Mouse (Mus musculus) left cerebral cortex, postnatal 10 days (tissue): ENCODE measurements around the gene Incenp. TPM values are rescaled to one million over a fixed set of nuclear protein-coding genes. Genes with fewer than 3 reads are reported as not detected.
A peak's percentile ranks its signal among the peaks of the same experiment; 100 is the strongest.
"Not testable (repeated sequence)": the region's sequence is repeated elsewhere in the genome, so short reads cannot be mapped to it uniquely, and the experiment has no call there.

ENCODE experiments used
- DNase-seq, 2 experiments: peaks; one replicate each; pipeline ENCODE4 v3.0.0; 2021 to 2022; ENCODE audit warnings: low spot score in 2 of 2, mixed read lengths in 1 of 2; ENCODE audit errors: extremely low spot score in 1 of 2
- intact Hi-C: fragments of 180-260 bp; cut with DNase I; formaldehyde crosslinking; loops from one replicate; pipeline ENCODE4 v1.15.1; 2025
- total RNA-seq, 2 experiments: library from RNA; stranded (reverse); gene quantifications; 2 replicates each; pipeline ENCODE4 v1.2.3; 2021

The Incenp gene
- total RNA-seq = 10 to 100 TPM; 16.8 to 18.0 TPM

DNA sequence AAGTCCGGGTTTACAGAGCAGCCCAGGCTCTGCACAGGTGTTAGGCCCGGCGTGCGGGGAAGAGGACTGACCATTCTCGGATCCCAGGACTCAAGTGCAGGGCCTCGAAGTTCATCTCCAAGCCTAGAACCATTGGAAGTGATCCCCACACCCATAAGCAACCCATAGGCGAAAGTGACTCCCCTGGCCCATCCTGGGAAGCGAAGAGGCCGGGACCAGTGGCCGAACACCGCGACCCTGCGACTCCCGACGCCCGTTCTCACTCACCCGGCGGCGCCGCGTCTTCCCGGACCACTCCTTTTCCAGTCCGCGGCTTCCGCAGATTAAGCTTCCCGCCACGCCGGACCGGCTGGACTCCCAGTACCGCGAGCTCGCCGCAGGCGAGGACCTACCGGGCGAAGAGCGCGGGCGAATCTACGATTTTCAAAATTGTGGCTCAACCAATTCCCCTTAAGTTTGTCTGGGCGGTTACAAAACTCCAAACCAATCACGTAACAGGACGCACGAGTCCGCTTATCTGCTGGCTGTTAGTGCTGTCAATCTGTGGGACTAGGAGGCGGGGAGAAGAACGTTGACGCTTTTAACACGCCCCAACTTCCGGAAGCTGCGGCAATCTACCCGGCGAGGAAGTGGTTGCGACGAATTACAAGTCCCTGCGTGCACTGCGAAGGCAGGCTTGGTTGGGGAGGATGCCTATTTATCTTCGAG lies at the start of gene Incenp:
Gene Incenp, minus strand, starts transcription at position 480 of the 708 bp plus-strand sequence.
- DNase-seq = peak; percentile 94 to 96
- intact Hi-C loops = no loop called here

DNA sequence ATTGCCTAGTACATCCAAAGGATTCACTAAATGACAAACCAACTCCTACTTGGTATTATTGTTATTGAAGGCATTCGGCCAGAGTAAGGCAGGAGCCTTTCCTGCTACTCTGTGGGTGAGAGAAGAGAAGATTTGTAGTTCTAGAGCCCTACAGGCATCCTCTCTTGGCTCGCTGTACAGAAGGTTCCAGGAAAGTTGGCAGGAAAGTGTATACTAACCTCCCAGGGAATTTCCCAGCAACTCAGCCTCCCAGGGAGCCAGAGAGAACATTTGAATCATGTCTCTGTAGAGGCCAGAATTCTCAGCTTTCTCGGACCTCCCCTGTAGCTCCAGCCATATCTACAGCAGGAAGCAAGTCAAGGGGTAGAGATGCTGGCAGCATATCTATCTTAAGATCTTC lies 47.6 kb upstream of the Incenp start:
- DNase-seq = peak; percentile 36 to 61
- intact Hi-C loops = no loop called here

DNA sequence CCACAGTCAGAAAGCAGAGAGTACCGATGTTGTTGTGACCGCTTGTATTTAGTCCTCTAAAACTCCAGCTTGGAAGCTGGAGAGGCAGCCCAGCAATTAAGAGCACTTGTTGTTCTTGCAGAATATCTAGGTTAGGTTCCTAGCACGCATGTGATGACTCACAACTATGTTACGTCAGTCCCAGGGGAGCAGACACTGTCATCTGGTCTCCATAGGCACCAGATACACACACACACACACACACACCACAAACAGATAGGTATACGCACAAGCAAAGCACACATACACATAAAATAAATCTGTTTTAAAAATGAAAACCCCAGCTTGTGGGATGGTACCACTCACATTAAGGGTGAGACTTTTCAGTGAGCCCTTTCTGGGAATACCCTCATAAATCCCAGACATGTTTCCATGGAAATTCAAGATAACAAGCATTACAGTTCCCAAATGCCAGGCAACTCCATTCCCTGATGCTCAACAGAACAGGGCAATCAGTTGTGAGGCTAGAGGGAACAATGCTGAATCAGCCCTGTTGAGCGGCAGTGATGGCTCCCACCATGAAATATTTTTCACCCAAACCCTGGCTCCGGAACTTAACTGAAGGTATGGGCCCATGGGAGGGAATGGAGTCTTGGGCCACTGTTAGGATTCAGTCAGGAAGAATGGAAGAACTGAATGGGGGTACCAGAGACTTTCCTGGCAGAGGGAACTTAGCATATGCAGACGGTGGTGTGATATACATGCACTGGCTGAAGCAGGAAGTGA lies 46.6 kb upstream of the Incenp start:
- DNase-seq = no peak
- intact Hi-C loops = no loop called here

DNA sequence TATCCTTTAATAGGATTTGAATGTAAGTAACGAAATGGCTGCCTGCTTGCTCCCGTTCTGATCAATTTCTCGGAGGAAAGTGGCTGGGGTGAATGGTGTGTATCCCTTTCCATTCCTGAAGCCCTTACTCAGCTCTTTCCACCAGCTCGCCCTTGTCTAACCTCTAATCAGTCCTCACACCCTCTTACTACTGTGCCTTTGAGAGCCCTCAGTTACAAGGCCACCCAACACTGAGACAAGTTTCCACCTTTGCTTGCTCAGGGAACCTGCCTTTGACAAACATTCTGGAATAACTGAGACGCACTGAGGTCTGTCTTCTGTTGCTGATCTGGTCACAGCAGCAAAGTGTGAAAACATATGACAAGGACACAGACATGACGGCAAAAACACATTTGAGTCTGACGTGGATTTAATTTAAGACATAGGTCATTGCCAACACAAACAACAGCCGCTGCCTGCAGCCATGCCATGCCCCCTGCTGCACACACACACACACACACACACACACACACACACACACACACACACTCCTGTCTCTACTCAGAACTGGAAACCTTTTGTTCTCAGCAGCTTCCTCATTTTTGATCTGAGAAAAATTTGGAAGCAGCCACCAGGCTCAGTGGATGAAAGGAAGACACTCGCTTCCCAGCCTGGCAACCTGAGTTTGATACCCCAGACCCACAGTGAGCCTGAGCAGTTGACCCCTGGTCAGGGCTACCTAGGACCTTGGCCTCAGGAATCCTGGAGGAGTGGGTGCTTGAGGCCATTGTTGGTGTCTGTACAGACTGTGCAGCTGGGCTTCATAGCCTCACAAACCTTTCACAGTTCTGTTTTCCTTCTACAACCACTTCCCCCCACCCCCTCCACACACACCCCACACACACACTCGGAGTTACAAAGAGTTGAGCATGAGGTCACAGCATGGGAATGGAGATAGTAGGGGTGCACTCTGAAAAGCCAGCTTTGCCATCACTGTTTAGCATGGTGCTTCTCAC lies 43.5 kb upstream of the Incenp start:
- intact Hi-C loops = no loop called here
- DNase-seq = peak in 1 of 2 experiments; percentile 54

DNA sequence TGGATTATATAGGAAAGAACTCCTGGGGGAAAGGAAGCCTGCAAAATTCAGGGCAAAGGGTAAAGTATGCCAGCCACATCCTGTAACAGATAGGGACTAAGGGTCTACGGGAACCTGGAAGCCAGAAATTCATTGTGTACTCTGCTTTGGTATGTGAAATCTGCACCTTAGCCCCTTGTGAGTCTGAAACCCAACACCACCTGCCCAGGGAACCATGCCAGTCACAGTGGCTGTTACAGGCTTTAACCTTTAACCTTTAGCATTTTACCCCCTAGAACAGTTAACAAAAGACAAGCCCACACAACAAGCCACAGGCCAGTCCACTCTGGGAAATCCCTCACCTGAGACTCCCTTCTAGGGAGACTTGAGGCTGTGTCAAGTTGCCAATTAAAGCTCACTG lies 42.5 kb upstream of the Incenp start:
- intact Hi-C loops = no loop called here
- DNase-seq = no peak

DNA sequence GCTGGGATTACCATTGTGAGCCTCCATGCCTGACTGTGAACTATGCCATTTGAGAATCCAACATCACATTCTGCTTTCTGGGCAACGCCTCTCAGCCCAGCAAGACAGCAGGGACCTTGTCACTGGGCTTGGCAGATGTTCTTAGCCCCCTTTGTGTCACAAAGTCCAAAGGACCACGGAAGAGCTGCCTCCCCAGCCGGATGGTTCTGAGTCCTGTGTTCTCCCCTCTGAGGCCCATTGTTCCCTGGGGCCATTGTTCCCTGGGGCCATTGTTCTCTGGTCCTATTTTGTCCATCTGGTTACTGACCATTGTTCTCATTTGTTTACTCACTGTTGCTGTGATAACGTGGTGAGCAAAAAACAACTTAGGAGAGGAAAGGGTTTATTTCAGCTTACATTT lies 41.6 kb upstream of the Incenp start:
- intact Hi-C loops = no loop called here
- no peak for DNase-seq

DNA sequence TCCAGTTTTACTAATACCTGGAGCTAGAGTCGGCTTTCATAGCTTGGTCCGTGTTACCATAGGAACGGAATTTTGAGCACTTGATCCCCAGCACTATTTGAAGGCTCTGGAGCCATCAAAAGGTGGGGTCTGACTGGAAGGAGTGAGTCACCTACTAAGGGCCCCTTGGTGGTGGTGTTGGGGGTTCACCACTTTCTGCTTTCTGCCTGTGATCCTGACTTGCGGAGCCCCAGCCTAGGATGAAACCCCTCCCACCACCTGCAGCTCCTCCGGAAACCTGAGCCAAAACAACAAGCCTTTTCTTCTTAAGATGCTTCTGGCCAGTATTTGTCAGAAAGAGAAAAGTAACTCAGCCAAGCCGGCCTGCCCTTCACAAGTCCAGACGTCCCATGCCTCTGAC lies 40.5 kb upstream of the Incenp start:
- intact Hi-C loops = no loop called here
- DNase-seq = no peak

DNA sequence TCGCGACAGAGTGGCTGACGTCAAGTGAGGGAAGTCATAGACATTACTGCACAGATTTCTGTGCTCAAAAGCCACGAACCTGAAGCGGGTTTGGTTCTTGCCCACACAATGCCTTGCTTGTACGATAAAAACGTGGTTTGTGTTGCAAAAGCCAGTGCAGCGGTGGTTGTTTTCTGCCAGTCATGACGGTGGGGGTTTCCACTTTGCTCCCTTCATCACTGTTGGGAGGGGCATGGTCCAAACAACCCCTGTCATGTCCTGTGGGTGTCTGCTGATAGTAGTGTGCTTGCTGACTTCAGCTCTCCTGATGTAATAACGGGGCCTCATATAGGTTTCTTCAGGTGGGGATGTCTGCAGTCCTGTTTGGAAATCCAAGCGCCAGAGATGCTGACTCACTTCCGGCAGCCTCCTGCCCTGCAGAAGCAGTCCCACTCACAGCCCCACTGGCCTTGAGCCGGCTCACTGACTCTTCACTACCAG lies 39.5 kb upstream of the Incenp start:
- DNase-seq = no peak
- intact Hi-C loops = no loop called here

DNA sequence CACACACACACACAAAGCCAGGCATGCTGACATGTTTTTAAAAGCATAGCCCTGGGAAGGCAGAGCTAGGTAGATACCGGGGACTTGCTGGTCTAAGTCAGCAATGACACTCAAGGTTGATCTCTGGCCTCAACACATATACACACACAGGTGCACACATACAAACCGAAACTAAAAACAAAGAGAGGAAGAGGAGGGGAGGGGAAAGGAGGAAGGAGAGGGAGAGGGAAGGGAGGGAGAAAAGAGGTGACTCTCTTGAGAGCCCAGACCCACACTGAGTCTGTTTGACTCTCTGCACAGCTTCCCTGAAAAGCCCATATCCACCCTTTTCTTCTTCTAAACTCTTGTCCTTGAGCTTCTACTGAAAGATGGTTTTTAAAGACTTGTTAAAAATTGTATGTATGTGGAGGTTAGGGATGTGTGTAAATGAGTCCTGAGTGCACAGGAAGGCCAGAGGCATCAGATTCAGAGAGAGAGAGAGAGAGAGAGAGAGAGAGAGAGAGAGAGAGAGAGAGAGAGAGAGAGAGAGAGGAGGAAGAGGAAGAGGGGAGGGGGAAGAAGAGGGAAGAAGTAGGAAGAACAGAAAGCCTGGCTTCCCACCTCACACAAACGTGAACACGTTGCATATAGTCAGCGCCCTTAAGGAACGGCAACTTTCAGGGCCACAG lies 38.9 kb upstream of the Incenp start:
- intact Hi-C loops = no loop called here
- no peak for DNase-seq

DNA sequence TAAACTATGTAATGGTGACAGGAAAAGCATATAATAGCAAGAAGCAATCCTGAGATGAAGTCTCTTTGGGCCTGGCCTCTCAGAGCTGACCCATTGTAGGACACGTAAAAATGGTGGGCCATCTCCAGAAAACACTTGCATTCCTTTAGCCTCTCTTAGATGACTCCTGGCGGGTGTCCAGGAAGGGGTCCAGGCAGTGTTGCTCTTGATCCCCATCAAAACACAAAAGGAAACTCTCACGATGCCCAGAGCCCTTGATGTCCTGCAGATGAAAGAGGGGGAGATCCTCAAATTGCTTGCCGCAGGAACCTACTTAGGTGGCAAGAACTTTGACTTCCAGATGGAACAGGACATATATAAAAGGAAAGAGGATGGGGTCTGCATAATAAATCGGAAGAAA lies 38.1 kb upstream of the Incenp start:
- DNase-seq = peak in 1 of 2 experiments; percentile 56
- intact Hi-C loops = no loop called here

DNA sequence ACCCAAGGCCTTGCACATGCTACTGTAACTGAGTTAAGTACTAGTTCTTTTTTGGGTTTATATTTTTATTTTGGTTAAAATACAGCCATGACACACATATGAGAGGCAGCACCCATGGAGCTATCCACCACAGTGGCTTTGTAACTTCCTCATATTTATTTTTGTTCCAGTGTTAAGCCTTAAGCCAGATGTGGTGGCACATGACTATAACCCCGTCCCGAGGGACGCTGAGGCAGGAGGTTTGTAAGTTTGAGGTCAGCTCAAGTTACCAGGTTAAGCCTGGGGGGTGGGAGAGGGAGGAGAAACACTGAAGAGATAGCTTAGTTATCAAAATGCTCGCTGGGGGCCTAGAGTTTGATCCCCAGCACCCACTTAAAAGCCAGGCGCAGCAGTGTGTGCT lies 37.2 kb upstream of the Incenp start:
- intact Hi-C loops = no loop called here
- no peak for DNase-seq

DNA sequence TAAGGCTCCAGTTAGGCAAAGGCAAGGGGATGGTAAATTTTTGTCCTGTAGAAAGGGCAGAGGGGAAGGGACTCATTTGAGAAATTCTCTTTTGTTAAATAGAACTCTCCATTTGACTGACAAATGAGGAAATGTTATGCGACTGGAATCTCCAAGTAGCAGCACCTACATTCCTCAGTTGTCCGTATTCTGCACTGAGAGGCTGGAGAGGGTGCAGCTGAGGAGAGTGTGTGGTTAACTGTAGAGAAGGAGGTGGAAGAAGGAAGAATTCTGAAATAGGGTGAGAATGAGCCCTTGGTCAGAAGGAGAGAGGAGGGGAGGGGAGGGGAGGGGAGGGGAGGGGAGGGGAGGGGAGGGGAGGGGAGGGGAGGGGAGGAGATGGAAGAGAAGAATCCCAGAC lies 34.6 kb upstream of the Incenp start:
- DNase-seq = no peak
- intact Hi-C loops = no loop called here

DNA sequence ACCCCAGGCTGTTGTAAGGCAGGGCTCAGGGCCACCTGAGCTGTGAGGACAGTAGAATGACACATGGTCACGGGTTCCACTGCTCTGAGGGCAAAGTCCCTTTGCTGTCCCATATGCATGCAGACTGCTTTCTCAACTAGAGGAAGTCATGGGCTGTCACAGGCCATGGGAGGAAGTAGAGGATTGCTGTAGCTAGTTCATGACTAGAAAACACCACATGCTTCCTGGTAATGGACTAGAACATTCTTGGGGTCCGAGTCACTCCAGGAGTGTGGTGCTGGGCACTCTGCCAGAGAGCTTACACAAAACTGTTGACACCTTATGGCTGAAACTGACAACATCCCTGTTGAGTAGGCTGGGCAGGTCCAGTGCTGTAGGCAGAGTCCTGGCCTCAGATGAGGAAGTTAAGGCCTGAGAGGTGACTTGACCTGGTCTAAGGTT lies 31.8 kb upstream of the Incenp start:
- intact Hi-C loops, DNase-seq: not testable (repeated sequence)

DNA sequence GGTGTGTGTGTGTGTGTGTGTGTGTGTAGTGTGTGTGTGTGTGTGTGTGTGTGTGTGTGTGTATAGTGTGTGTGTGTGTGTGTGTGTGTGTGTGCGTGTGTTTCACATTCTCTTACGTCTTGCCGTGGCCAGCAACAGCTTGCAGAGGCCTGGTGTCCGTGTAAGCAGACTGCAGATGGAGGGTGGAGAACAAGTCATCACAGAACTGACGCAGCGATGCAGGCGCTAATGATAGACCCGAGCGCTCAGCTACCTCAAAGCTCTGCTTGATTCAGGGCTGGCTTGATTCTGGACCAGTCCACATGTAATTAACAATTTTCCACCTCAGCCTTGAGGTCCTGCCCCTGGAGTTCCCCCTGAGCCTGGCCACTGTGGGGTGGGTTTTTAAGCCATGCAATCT lies 28.7 kb upstream of the Incenp start:
- intact Hi-C loops = no loop called here
- DNase-seq = no peak

DNA sequence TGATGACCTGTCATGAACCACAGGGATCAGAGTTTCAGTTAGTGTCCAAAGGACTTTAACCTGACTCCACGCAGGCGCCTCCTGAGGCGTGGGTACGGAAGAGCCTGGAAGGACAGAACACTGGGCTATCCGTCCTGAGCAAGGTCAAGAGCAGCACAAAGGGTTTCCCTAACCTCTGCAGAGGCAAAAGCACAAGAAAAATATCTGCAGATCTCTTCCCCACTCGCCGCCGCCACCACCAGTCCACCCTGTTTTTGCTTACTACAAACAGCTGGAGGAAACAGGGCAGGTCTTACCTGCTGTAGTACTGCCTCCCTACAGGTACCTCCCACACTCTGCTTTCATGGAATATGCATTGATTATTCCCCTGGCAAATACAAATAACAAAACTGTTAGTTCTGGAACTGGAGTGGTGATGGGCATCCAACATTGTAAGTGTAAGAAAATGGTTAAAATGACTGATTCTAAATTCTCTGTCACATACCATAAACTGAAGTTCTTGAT lies 25.5 kb upstream of the Incenp start:
- intact Hi-C loops = no loop called here
- no peak for DNase-seq

DNA sequence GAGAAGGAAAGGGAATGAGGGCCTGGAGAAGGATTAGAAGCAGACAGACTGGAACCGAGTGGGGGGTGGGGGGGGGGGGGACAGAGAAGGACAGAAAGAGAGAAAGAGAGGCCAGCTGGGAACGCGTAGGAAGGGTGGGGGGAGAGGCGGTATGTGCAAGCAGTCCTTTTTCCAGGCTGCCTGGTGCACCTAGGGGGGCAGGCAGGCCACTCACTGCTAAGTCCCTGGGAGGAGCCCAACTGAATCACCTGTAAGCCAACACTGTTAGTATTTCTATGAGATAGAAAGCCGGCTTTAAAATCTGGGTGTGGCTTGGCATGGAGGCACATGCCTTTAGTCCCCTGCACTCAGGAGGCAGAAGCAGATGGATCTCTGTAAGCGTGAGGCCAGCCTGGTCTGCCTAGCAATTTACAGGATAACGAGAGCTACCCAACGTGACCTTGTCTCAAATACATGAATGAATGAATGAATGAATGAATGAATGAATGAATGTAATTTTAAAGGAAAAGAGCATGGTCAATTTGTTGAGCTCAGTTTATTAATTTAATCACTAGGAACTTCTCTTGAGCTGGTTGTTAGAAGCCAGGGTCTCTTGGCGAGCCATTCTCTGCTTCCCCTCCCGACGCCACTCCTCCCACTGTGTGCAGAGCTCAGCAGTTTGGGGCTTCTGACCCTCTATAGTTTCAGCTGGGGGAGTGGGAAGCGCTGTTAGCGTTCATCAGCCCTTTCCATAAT lies 24.9 kb upstream of the Incenp start:
- DNase-seq = no peak
- intact Hi-C loops = no loop called here

DNA sequence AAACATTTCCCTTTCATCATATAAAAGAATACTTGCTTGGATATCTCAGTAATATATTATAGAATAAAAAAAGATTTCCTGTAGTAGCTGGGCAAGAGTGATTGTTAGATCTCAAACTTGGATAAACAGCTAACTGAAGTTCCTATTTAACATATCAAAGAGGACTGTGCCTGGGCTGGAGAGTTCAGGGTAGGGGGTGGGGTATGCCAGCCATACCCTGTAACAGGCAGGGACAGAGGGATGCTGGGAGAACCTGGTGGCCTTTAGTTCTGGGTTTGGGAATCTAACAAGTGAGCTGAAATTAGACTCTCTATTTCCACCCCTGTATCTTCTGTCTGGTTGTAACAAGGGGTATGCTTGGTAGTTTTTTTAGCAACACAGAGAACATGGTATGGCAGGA lies 23.7 kb upstream of the Incenp start:
- no peak for DNase-seq
- intact Hi-C loops = no loop called here

DNA sequence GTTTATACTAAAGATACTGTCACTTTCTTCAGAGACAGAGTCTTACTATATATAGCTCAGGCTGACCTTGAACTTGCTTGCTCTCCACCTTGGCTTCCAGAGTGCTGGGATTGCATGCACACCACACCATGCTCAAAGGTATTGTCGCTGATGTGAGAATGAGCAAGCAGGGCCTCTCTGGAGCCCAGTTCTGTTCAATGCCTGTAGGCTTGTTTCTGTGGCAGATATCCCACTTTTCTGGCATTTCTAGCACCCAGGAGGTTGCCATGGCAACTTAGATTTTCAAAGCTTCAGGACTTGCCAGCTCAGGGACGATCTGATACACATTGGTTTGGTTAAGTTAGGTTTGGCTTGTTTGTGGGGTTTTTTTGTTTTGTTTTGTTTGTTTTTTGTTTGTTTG lies 22.9 kb upstream of the Incenp start:
- DNase-seq = peak; percentile 29 to 87
- intact Hi-C loops = no loop called here
